Mouse (Mus musculus): ENCODE results near the gene Chchd4. TPM values are rescaled to one million over a fixed set of nuclear protein-coding genes. Genes with fewer than 3 reads are reported as not detected.

Chchd4 gene
- polyA plus RNA-seq, 1 experiment = 4.4 TPM

DNA sequence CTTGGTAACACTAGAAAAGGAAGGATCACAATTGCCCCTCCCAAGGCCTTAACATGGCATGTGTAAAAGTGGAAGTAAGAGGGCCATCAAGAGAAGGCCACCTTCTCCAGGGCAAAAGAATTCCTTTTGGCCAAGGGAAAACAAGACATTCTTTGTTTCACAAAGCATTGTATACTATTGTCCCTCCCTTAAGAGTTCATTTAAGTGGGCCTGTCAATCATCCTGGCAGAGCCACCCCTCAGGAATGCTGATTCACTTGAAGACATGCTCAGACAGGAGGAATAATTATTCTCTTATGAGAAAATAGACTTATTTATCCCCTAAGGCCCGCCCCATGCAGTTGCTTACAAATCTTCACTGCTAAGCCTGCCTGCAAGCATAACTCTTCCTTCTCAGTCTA lies 21.3 kb downstream of the Chchd4 start:
- Histone ChIP-seq H3K4me3 (replicated peaks; ENCODE audit: extremely low read depth, low read depth, low read length) (no peak overlapping the region), H3K4me1 (ENCODE audit: control insufficient read depth, insufficient read depth, low read length) (no peaks in the 10 kb centered on the region)
- DNase-seq = no peak
- WGBS = 65% methylated on average over 1 of the region's 1 CpGs
- TF ChIP-seq POLR2A (IDR thresholded peaks at IDR 0.05; ENCODE audit: borderline replicate concordance, extremely low read depth, low read depth, low read length) (no peak), CTCF (IDR thresholded peaks at IDR 0.05; ENCODE audit: insufficient read depth, low read length) (no peak)

DNA sequence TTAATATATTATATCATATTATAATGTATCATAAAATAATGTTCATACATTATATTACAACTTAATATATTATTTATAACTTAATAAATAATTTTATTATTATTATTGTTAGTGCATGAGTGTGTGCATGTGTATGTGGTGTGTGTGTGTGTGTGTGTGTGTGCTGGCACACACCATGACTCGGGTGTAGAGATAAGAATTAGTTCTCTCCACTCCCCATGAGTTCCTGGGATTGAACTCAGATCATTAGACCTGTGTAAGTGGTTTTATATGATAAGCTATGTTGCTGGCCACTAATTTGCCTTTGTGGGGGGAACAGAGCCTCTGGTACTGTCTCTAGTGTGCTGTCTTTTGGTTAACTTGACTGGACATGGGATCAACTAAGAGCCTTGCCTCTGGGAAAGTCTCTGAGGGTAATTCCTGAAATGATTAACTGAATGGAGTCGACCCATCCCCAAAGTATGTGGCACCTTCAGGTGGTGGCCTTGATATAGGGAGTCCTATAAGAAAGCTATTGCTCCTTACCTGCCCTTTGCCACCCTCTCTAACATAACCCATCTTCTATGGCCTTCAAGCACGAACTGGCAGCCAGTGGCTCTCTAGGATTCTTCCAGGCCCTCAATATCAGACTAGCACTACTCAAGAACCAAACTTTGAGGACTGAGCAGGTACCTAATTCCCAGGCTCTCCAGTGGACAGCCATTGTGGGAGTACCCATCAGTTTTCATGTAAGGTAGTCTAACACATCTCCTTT lies 23.7 kb downstream of the Chchd4 start:
- WGBS = 42% methylated on average over 3 of the region's 3 CpGs
- TF ChIP-seq POLR2A (IDR thresholded peaks at IDR 0.05; ENCODE audit: borderline replicate concordance, extremely low read depth, low read depth, low read length) (no peak), CTCF (IDR thresholded peaks at IDR 0.05; ENCODE audit: insufficient read depth, low read length) (no peak)
- no peak for DNase-seq
- no peak overlapping the region for H3K4me3 ChIP-seq (replicated peaks; ENCODE audit: extremely low read depth, low read depth, low read length)
- no peaks in the 10 kb centered on the region for H3K4me1 ChIP-seq (ENCODE audit: control insufficient read depth, insufficient read depth, low read length)

- peaks cover 3% of the 10 kb centered on the region; the same call in 1 of the 2 replicates for H3K4me1 ChIP-seq (ENCODE audit: control insufficient read depth, insufficient read depth, low read length)
- DNase-seq = no peak
- TF ChIP-seq POLR2A (IDR thresholded peaks at IDR 0.05; ENCODE audit: borderline replicate concordance, extremely low read depth, low read depth, low read length) (no peak), CTCF (IDR thresholded peaks at IDR 0.05; ENCODE audit: insufficient read depth, low read length) (no peak)
- H3K4me3 ChIP-seq (replicated peaks; ENCODE audit: extremely low read depth, low read depth, low read length) = no peak overlapping the region
- WGBS = 73% methylated on average over 3 of the region's 3 CpGs
Observed at GRCm38 (mm10) chr6:91445316-91445715, 28.0 kb downstream of the Chchd4 start.

DNA sequence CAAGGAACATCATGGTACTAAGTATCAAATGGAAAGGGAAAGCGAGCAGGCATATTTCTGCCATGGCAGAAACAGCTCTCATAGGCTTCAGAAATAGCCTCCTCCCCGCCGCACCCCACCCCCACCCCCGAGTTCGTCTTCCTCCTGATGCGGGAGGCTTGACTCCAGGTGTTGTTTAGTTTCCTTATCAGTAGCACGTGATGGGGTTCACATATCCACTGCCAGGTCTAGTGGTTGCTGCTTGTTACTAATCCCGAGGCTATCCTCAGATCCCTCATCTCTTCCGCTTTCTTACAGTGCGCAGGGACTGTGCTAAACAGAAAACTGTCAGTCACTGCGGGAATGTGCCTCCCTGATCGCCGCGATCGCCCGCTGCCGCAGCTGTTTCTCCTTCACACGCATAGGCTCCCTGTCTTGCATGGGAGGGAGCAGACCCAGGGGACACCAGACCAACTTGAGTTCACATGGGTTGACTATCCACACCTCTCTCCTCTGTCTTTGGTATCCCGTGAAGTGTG lies 32.1 kb downstream of the Chchd4 start:
- Histone ChIP-seq H3K4me1 (ENCODE audit: control insufficient read depth, insufficient read depth, low read length) (peaks cover 3% of the 10 kb centered on the region; the same call in 1 of the 2 replicates), H3K4me3 (replicated peaks; ENCODE audit: extremely low read depth, low read depth, low read length) (peak overlapping the region; percentile 64)
- TF ChIP-seq POLR2A (IDR thresholded peaks at IDR 0.05; ENCODE audit: borderline replicate concordance, extremely low read depth, low read depth, low read length) (no peak), CTCF (IDR thresholded peaks at IDR 0.05; ENCODE audit: insufficient read depth, low read length) (no peak)
- no peak for DNase-seq
- under 1% methylated on average over 19 of the region's 19 CpGs for WGBS

- Histone ChIP-seq H3K4me3 (replicated peaks; ENCODE audit: extremely low read depth, low read depth, low read length) (peak overlapping the region; percentile 64), H3K4me1 (ENCODE audit: control insufficient read depth, insufficient read depth, low read length) (peaks cover 3% of the 10 kb centered on the region; the same call in 1 of the 2 replicates)
- TF ChIP-seq POLR2A (IDR thresholded peaks at IDR 0.05; ENCODE audit: borderline replicate concordance, extremely low read depth, low read depth, low read length) (peak; percentile 98; the same call in 1 of the 2 replicates), CTCF (IDR thresholded peaks at IDR 0.05; ENCODE audit: insufficient read depth, low read length) (no peak)
- WGBS = 3% methylated on average over 30 of the region's 30 CpGs
- peak; percentile 95 for DNase-seq
Observed at GRCm38 (mm10) chr6:91440474-91441144, 32.7 kb downstream of the Chchd4 start.

DNA sequence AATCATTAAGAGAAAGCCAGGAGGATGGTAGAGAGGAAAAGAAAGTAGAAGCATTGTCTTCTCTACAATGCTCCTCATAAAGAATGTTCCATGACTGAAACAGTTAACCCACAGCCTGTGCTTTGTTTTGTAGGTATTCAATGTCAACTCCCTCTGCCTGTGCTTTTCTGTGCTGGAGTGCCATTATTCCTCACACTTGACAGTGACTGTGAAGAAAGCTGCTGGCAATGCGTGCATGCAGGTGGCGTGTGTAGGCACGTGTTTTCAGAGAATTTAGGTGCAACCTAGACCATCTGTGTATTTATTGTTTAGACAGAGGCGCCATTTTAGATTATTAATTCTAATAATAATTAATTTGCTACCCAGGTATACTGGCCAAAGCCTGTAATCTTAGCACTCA lies 49.2 kb downstream of the Chchd4 start:
- WGBS = 37% methylated on average over 4 of the region's 4 CpGs
- H3K4me1 ChIP-seq (ENCODE audit: control insufficient read depth, insufficient read depth, low read length) = no peaks in the 10 kb centered on the region
- TF ChIP-seq CTCF (IDR thresholded peaks at IDR 0.05; ENCODE audit: insufficient read depth, low read length) (no peak), POLR2A (IDR thresholded peaks at IDR 0.05; ENCODE audit: borderline replicate concordance, extremely low read depth, low read depth, low read length) (no peak)
- DNase-seq = no peak
- no peak overlapping the region for H3K4me3 ChIP-seq (replicated peaks; ENCODE audit: extremely low read depth, low read depth, low read length)

- WGBS = 74% methylated on average over 4 of the region's 4 CpGs
Observed at GRCm38 (mm10) chr6:91421629-91422028, 51.7 kb downstream of the Chchd4 start.

DNA sequence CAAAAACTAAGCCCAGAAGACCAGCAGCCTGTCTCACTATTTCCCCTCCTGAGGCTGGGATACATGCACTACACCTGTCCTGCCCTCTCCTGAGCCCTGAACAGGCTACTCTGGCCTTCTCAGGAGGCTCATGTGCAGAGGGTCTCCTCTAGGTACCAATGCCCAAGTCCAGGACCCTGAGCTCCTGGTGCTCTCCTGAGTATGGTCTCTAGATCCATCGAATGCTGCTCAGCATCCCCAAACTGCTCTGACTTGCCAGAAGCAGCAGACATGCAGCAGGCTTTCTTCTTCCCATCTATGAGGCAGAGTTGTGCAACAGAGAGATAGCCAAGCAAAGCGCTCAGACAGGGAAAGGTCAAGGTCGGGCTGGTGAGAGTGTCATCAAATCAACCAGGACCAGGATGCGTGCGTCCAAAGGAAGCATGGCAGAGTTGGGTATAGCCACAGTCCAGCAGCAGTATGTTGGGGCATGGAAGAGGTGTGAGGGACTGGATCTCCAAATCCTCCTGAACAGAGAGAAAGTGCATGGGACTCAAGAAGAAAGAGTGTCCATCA lies 56.0 kb downstream of the Chchd4 start:
- 66% methylated on average over 5 of the region's 5 CpGs for WGBS
- Histone ChIP-seq H3K4me1 (ENCODE audit: control insufficient read depth, insufficient read depth, low read length) (no peaks in the 10 kb centered on the region), H3K4me3 (replicated peaks; ENCODE audit: extremely low read depth, low read depth, low read length) (no peak overlapping the region)
- DNase-seq = no peak
- TF ChIP-seq CTCF (IDR thresholded peaks at IDR 0.05; ENCODE audit: insufficient read depth, low read length) (no peak), POLR2A (IDR thresholded peaks at IDR 0.05; ENCODE audit: borderline replicate concordance, extremely low read depth, low read depth, low read length) (no peak)

More at GRCm38 (mm10) chr6:91421629-91422028, 51.7 kb downstream of the Chchd4 start:
- no peak overlapping the region for H3K4me3 ChIP-seq (replicated peaks; ENCODE audit: extremely low read depth, low read depth, low read length)
- DNase-seq = no peak
- no peak for TF ChIP-seq POLR2A (IDR thresholded peaks at IDR 0.05; ENCODE audit: borderline replicate concordance, extremely low read depth, low read depth, low read length)
- TF ChIP-seq CTCF (IDR thresholded peaks at IDR 0.05; ENCODE audit: insufficient read depth, low read length) = no peak
- H3K4me1 ChIP-seq (ENCODE audit: control insufficient read depth, insufficient read depth, low read length) = no peaks in the 10 kb centered on the region

- DNase-seq = no peak
- 79% methylated on average over 4 of the region's 4 CpGs for WGBS
- no peaks in the 10 kb centered on the region for H3K4me1 ChIP-seq (ENCODE audit: control insufficient read depth, insufficient read depth, low read length)
- no peak overlapping the region for H3K4me3 ChIP-seq (replicated peaks; ENCODE audit: extremely low read depth, low read depth, low read length)
- TF ChIP-seq POLR2A (IDR thresholded peaks at IDR 0.05; ENCODE audit: borderline replicate concordance, extremely low read depth, low read depth, low read length) (no peak), CTCF (IDR thresholded peaks at IDR 0.05; ENCODE audit: insufficient read depth, low read length) (no peak)
Observed at GRCm38 (mm10) chr6:91416146-91416545, 57.2 kb downstream of the Chchd4 start.

All from lung, adult 2 months (tissue).